ENCODE assay signal across 8 mouse cellular contexts in the genomic region with DNA sequence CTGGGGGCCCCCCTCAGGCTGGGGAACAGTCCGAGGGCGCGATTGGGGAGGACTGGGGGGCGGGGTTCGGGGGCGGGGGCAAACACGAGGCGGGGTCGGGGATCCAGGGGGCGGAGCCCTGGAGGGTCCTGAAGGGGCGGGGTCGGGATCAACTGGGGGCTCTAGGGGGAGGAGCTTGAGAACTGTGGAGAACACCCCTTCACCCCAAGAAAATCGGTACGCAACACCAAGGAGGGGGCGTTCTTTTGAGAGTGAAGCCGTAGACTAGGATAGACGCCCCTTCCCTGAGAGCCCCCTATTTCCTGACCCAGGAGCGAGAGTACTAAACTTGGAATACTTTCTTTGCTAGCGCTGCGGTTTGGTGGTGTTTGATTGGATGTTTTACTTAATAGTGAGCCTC. TPM values are rescaled to one million over a fixed set of nuclear protein-coding genes. Genes with fewer than 3 reads are reported as not detected.
DNase-seq lines count a peak whose midpoint lies in the region; ATAC-seq and TF ChIP-seq lines count a peak whose summit lies in the region.

No protein-coding gene starts in this region.

- peak; percentile 79 for DNase-seq in forebrain, embryonic 14.5 days (ENCODE audit: low spot score)
- DNase-seq in urinary bladder, adult 2 months (ENCODE audit: low spot score), result no peak

- peaks cover 60% of the 10 kb centered on the region for H3K36me3 ChIP-seq in erythroblast, embryonic 14.5 days (ENCODE audit: control insufficient read depth)
- peaks cover 62% of the 10 kb centered on the region for H3K36me3 ChIP-seq in E14TG2a.4 (ENCODE audit: insufficient read depth, low read length)
- peaks cover 37% of the 10 kb centered on the region for H3K36me3 ChIP-seq in forebrain, embryonic 14.5 days (ENCODE audit: control insufficient read depth, insufficient read depth, low read length)
- H3K36me3 ChIP-seq in limb, embryonic 15.5 days, result peaks cover 45% of the 10 kb centered on the region
- peaks cover 40% of the 10 kb centered on the region for H3K36me3 ChIP-seq in stomach, embryonic 15.5 days

- peak overlapping the region; percentile 76 for H3K27ac ChIP-seq in forebrain, embryonic 14.5 days (ENCODE audit: low read depth, low read length)
- H3K27ac ChIP-seq in limb, embryonic 15.5 days, result peak overlapping the region; percentile 88
- peak overlapping the region; percentile 87 for H3K27ac ChIP-seq in stomach, embryonic 15.5 days

- no peak for TF ChIP-seq CTCF in E14TG2a.4 (conservative IDR thresholded peaks at IDR 0.05; ENCODE audit: low read length)

- H3K27me3 ChIP-seq in erythroblast, embryonic 14.5 days (ENCODE audit: control insufficient read depth), result no peaks in the 10 kb centered on the region; the same call in 1 of the 2 replicates
- H3K27me3 ChIP-seq in E14TG2a.4 (ENCODE audit: insufficient read depth, low read length), result no peaks in the 10 kb centered on the region
- no peaks in the 10 kb centered on the region for H3K27me3 ChIP-seq in forebrain, embryonic 14.5 days (replicated peaks; ENCODE audit: control insufficient read depth, insufficient read depth, low read length)
- H3K27me3 ChIP-seq in limb, embryonic 15.5 days, result no peaks in the 10 kb centered on the region
- no peaks in the 10 kb centered on the region for H3K27me3 ChIP-seq in stomach, embryonic 15.5 days (replicated peaks)

- under 1% methylated on average over 12 of the region's 20 CpGs for WGBS in forebrain, embryonic 14.5 days
- 3% methylated on average over 16 of the region's 20 CpGs for WGBS in limb, embryonic 15.5 days
- under 1% methylated on average over 19 of the region's 20 CpGs for WGBS in stomach, embryonic 15.5 days

- ATAC-seq in erythroblast, adult 5-6 weeks (replicated peaks; ENCODE audit: low FRiP score, poor library complexity, severe bottlenecking), result no peak
- ATAC-seq in forebrain, embryonic 14.5 days, result peak; percentile 35
- ATAC-seq in limb, embryonic 15.5 days (ENCODE audit: insufficient number of reproducible peaks, low FRiP score, low TSS enrichment, low read depth), result peak; percentile 16
- ATAC-seq in stomach, embryonic 15.5 days (ENCODE audit: insufficient read depth, low FRiP score, low read depth), result 0 out of 2 replicates have a peak, but pooled peaks have one; percentile 1
- ATAC-seq in inflammation-experienced regulatory T-cells, adult 6 months, result no peak

- peak overlapping the region; percentile 63 for H3K4me2 ChIP-seq in forebrain, embryonic 14.5 days (ENCODE audit: low read length)
- H3K4me2 ChIP-seq in limb, embryonic 15.5 days, result peak overlapping the region; percentile 67
- peak overlapping the region; percentile 70 for H3K4me2 ChIP-seq in stomach, embryonic 15.5 days

- peak overlapping the region; percentile 61 for H3K9ac ChIP-seq in forebrain, embryonic 14.5 days (ENCODE audit: low read length)
- peak overlapping the region; percentile 33; the same call in 1 of the 2 replicates for H3K9ac ChIP-seq in limb, embryonic 15.5 days
- H3K9ac ChIP-seq in stomach, embryonic 15.5 days, result peak overlapping the region; percentile 29; the same call in 1 of the 2 replicates

- H3K4me3 ChIP-seq in erythroblast, embryonic 14.5 days (replicated peaks), result peak overlapping the region; percentile 78
- H3K4me3 ChIP-seq in E14TG2a.4 (replicated peaks; ENCODE audit: low read length), result peak overlapping the region; percentile 80
- H3K4me3 ChIP-seq in forebrain, embryonic 14.5 days (ENCODE audit: low read depth, low read length), result peak overlapping the region; percentile 55
- H3K4me3 ChIP-seq in limb, embryonic 15.5 days, result peak overlapping the region; percentile 53
- H3K4me3 ChIP-seq in stomach, embryonic 15.5 days (replicated peaks), result peak overlapping the region; percentile 58

- H3K9me3 ChIP-seq in erythroblast, embryonic 14.5 days (ENCODE audit: control insufficient read depth, low read length), result peaks cover 36% of the 10 kb centered on the region
- H3K9me3 ChIP-seq in E14TG2a.4 (ENCODE audit: low read length), result no peaks in the 10 kb centered on the region
- no peaks in the 10 kb centered on the region for H3K9me3 ChIP-seq in forebrain, embryonic 14.5 days (replicated peaks; ENCODE audit: control insufficient read depth, low read length)
- H3K9me3 ChIP-seq in limb, embryonic 15.5 days, result no peaks in the 10 kb centered on the region
- H3K9me3 ChIP-seq in stomach, embryonic 15.5 days, result no peaks in the 10 kb centered on the region

- peaks cover 85% of the 10 kb centered on the region for H3K4me1 ChIP-seq in erythroblast, embryonic 14.5 days (ENCODE audit: control insufficient read depth)
- H3K4me1 ChIP-seq in E14TG2a.4 (replicated peaks; ENCODE audit: low read depth, low read length), result peaks cover 87% of the 10 kb centered on the region
- peaks cover 24% of the 10 kb centered on the region for H3K4me1 ChIP-seq in forebrain, embryonic 14.5 days (ENCODE audit: control insufficient read depth, insufficient read depth, low read length)
- H3K4me1 ChIP-seq in limb, embryonic 15.5 days, result peaks cover 72% of the 10 kb centered on the region
- H3K4me1 ChIP-seq in stomach, embryonic 15.5 days, result peaks cover 28% of the 10 kb centered on the region

RNA-seq across cellular contexts. Expression of gene Zbtb22, which starts 0.6 kb away (rescaled TPM):
- 5.6 and 5.7 TPM in 2 replicates for polyA plus RNA-seq in erythroblast, embryonic 14.5 days (2012)
- total RNA-seq in erythroblast, adult 5-6 weeks (2015; ENCODE audit: low replicate concordance), result 4.0 and 7.9 TPM in 2 replicates
- total RNA-seq in erythroblast, adult 5-6 weeks (2017; ENCODE audit: low replicate concordance), result 8.8 and 10.3 TPM in 2 replicates
- 12.3 and 12.6 TPM in 2 replicates for polyA plus RNA-seq in forebrain, embryonic 14.5 days (2014; fragmentation: Nextera tagmentation; extraction: Ambion mirVana)
- 14.0 and 15.5 TPM in 2 replicates for polyA plus RNA-seq in limb, embryonic 15.5 days (2015; fragmentation: Nextera tagmentation; extraction: Ambion mirVana)
- 15.4 and 16.6 TPM in 2 replicates for polyA plus RNA-seq in stomach, embryonic 15.5 days (2015; fragmentation: Nextera tagmentation; extraction: Ambion mirVana)
- polyA plus RNA-seq in urinary bladder, adult 2 months (2012; rRNA removed), result 20.1 and 23.1 TPM in 2 replicates
- polyA plus RNA-seq in inflammation-experienced regulatory T-cells, adult 6 months (2017; shearing (Covaris generic)), result 1 to 10 TPM; 3.7 to 6.8 (median 4.8) TPM

RNA-seq across cellular contexts. Expression of gene Tapbp, which starts 0.6 kb away (rescaled TPM):
- 14.7 and 21.8 TPM in 2 replicates for polyA plus RNA-seq in erythroblast, embryonic 14.5 days (2012)
- 30.7 and 30.9 TPM in 2 replicates for total RNA-seq in erythroblast, adult 5-6 weeks (2015; ENCODE audit: low replicate concordance)
- 34.3 and 39.6 TPM in 2 replicates for total RNA-seq in erythroblast, adult 5-6 weeks (2017; ENCODE audit: low replicate concordance)
- polyA plus RNA-seq in forebrain, embryonic 14.5 days (2014; fragmentation: Nextera tagmentation; extraction: Ambion mirVana), result 14.1 and 17.7 TPM in 2 replicates
- 42.1 and 46.3 TPM in 2 replicates for polyA plus RNA-seq in limb, embryonic 15.5 days (2015; fragmentation: Nextera tagmentation; extraction: Ambion mirVana)
- polyA plus RNA-seq in stomach, embryonic 15.5 days (2015; fragmentation: Nextera tagmentation; extraction: Ambion mirVana), result 47.3 and 50.1 TPM in 2 replicates
- polyA plus RNA-seq in urinary bladder, adult 2 months (2012; rRNA removed), result 84.7 and 122 TPM in 2 replicates
- polyA plus RNA-seq in inflammation-experienced regulatory T-cells, adult 6 months (2017; shearing (Covaris generic)), result 100 to 1,000 TPM; 367 to 428 (median 385) TPM

RNA-seq across cellular contexts. Expression of gene Daxx, which starts 7.1 kb away (rescaled TPM):
- polyA plus RNA-seq in erythroblast, embryonic 14.5 days (2012), result 1.4 TPM in 2 replicates
- total RNA-seq in erythroblast, adult 5-6 weeks (2015; ENCODE audit: low replicate concordance), result 12.1 and 14.2 TPM in 2 replicates
- 20.4 and 21.7 TPM in 2 replicates for total RNA-seq in erythroblast, adult 5-6 weeks (2017; ENCODE audit: low replicate concordance)
- polyA plus RNA-seq in forebrain, embryonic 14.5 days (2014; fragmentation: Nextera tagmentation; extraction: Ambion mirVana), result 43.3 and 48.0 TPM in 2 replicates
- polyA plus RNA-seq in limb, embryonic 15.5 days (2015; fragmentation: Nextera tagmentation; extraction: Ambion mirVana), result 47.2 and 55.7 TPM in 2 replicates
- 39.1 and 41.5 TPM in 2 replicates for polyA plus RNA-seq in stomach, embryonic 15.5 days (2015; fragmentation: Nextera tagmentation; extraction: Ambion mirVana)
- 28.1 and 31.0 TPM in 2 replicates for polyA plus RNA-seq in urinary bladder, adult 2 months (2012; rRNA removed)
- polyA plus RNA-seq in inflammation-experienced regulatory T-cells, adult 6 months (2017; shearing (Covaris generic)), result 100 to 1,000 TPM; 101 to 116 (median 102) TPM

RNA-seq across cellular contexts. Expression of gene Platr17, which starts 11.4 kb away (rescaled TPM):
- 0.08 TPM in 1 of 2 replicates, not detected in the other for polyA plus RNA-seq in erythroblast, embryonic 14.5 days (2012)
- not detected in 2 replicates for total RNA-seq in erythroblast, adult 5-6 weeks (2015; ENCODE audit: low replicate concordance)
- 9.7 TPM in 1 of 2 replicates, not detected in the other for total RNA-seq in erythroblast, adult 5-6 weeks (2017; ENCODE audit: low replicate concordance)
- polyA plus RNA-seq in forebrain, embryonic 14.5 days (2014; fragmentation: Nextera tagmentation; extraction: Ambion mirVana), result 0.28 TPM in 1 of 2 replicates, not detected in the other
- polyA plus RNA-seq in limb, embryonic 15.5 days (2015; fragmentation: Nextera tagmentation; extraction: Ambion mirVana), result 0.19 and 0.30 TPM in 2 replicates
- polyA plus RNA-seq in stomach, embryonic 15.5 days (2015; fragmentation: Nextera tagmentation; extraction: Ambion mirVana), result 0.95 and 1.1 TPM in 2 replicates
- 0.14 and 0.15 TPM in 2 replicates for polyA plus RNA-seq in urinary bladder, adult 2 months (2012; rRNA removed)
- polyA plus RNA-seq in inflammation-experienced regulatory T-cells, adult 6 months (2017; shearing (Covaris generic)), result 10 to 100 TPM in 1 of 3 experiments, 1 to 10 TPM in 2; 5.3 to 10.1 (median 5.4) TPM

RNA-seq across cellular contexts. Expression of gene Rgl2, which starts 13.0 kb away (rescaled TPM):
- polyA plus RNA-seq in erythroblast, embryonic 14.5 days (2012), result 3.1 and 3.5 TPM in 2 replicates
- 5.2 and 6.1 TPM in 2 replicates for total RNA-seq in erythroblast, adult 5-6 weeks (2015; ENCODE audit: low replicate concordance)
- 5.6 and 9.7 TPM in 2 replicates for total RNA-seq in erythroblast, adult 5-6 weeks (2017; ENCODE audit: low replicate concordance)
- 27.2 and 36.0 TPM in 2 replicates for polyA plus RNA-seq in forebrain, embryonic 14.5 days (2014; fragmentation: Nextera tagmentation; extraction: Ambion mirVana)
- polyA plus RNA-seq in limb, embryonic 15.5 days (2015; fragmentation: Nextera tagmentation; extraction: Ambion mirVana), result 51.8 and 58.5 TPM in 2 replicates
- polyA plus RNA-seq in stomach, embryonic 15.5 days (2015; fragmentation: Nextera tagmentation; extraction: Ambion mirVana), result 38.5 and 43.6 TPM in 2 replicates
- 132 and 164 TPM in 2 replicates for polyA plus RNA-seq in urinary bladder, adult 2 months (2012; rRNA removed)
- 10 to 100 TPM; 14.3 to 37.4 (median 31.7) TPM for polyA plus RNA-seq in inflammation-experienced regulatory T-cells, adult 6 months (2017; shearing (Covaris generic))

Comparison
In these comparisons a context has a peak if more than half of its experiments do, and no peak if none do; other contexts are left out.
1. ATAC-seq: peak in forebrain, embryonic 14.5 days (single experiment), limb, embryonic 15.5 days (single experiment) and stomach, embryonic 15.5 days (single experiment); none in erythroblast, adult 5-6 weeks (single experiment) and inflammation-experienced regulatory T-cells, adult 6 months (single experiment).
2. RNA of gene Daxx, which starts 7.1 kb away (polyA plus RNA-seq): 101 to 116 TPM in inflammation-experienced regulatory T-cells, adult 6 months, 47.2 to 55.7 TPM in limb, embryonic 15.5 days, 43.3 to 48.0 TPM in forebrain, embryonic 14.5 days, 39.1 to 41.5 TPM in stomach, embryonic 15.5 days and 28.1 to 31.0 TPM in urinary bladder, adult 2 months; 1.4 TPM in erythroblast, embryonic 14.5 days; every median in the first group is over 10 times any median in the second.
3. Peak in every context shown above with its lines, with median percentiles within 50 percentile points of each other: H3K4me3 ChIP-seq, H3K27ac ChIP-seq, H3K4me2 ChIP-seq and H3K9ac ChIP-seq.